Mouse (Mus musculus): ENCODE results near the gene Trim41. TPM values are rescaled to one million over a fixed set of nuclear protein-coding genes. Genes with fewer than 3 reads are reported as not detected.

The Trim41 gene
- total and polyA plus RNA-seq, 2 experiments from 2014 or later = 5.5 to 43.3 TPM

DNA sequence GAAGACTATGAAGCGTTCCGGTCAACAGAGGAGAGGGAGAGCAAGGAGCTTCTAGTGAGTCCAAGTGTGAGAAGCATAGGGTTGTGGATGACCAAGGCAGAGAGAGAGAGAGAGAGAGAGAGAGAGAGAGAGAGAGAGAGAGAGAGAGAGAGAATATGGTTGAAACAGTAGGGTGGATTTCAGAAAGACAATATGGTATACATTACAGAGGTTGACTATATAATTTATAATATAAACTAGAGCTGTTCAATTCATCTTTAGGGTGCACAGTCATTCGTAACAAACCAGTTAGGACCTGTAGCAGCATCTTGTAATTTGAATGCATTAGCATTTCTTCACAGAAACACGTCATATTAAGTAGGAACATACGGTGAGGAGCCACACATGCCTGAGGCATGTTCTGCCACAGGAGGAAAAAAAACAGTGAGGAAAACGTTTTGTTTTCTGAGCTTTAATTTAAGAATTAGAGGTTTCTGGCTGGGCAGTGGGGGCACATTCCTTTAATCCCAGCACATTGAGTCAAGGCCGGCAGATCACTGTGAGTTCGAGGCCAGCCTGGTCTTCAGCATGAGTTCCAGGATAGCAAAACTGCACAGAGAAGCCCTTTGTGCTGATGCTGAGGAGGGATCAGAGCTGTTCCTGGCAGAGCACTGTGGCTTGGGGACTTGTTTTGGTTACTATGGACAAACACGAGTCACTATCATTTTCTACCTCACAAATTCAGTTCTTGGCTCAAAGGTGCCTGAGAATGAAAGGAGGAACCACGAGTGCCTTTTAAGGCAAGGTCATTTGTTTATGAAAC, 21.9 kb upstream of the Trim41 start:
- Histone ChIP-seq H3K4me2 (ENCODE audit: low read depth, low read length) (peak overlapping the region; percentile 95), H3K36me3 (ENCODE audit: insufficient read depth, low read length) (no peaks in the 10 kb centered on the region), H3K4me3 (ENCODE audit: low read length) (no peak overlapping the region), H3K9me3 (ENCODE audit: low read length) (no peaks in the 10 kb centered on the region), H3K27ac (no peak overlapping the region), H3K9ac (replicated peaks; ENCODE audit: low read length) (no peak overlapping the region), H3K4me1 (ENCODE audit: insufficient read depth, low read length) (peaks cover 5% of the 10 kb centered on the region; the same call in 1 of the 2 replicates), H3K27me3 (ENCODE audit: insufficient read depth, low read length) (no peaks in the 10 kb centered on the region; the same call in 1 of the 2 replicates)
- WGBS = 70% methylated on average over 10 of the region's 10 CpGs
- TF ChIP-seq CTCF (IDR thresholded peaks at IDR 0.05; ENCODE audit: low read depth) = no peak
- ATAC-seq = no peak
- DNase-seq (ENCODE audit: low spot score) = no peak

- Histone ChIP-seq H3K9me3 (ENCODE audit: low read length) (no peaks in the 10 kb centered on the region), H3K27me3 (ENCODE audit: insufficient read depth, low read length) (no peaks in the 10 kb centered on the region; the same call in 1 of the 2 replicates), H3K36me3 (ENCODE audit: insufficient read depth, low read length) (no peaks in the 10 kb centered on the region), H3K4me2 (ENCODE audit: low read depth, low read length) (peak overlapping the region; percentile 95), H3K9ac (replicated peaks; ENCODE audit: low read length) (peak overlapping the region; percentile 83), H3K4me1 (ENCODE audit: insufficient read depth, low read length) (peaks cover 5% of the 10 kb centered on the region; the same call in 1 of the 2 replicates), H3K4me3 (ENCODE audit: low read length) (peak overlapping the region; percentile 89), H3K27ac (peak overlapping the region; percentile 75)
- 3% methylated on average over 16 of the region's 16 CpGs for WGBS
- DNase-seq (ENCODE audit: low spot score) = peak; percentile 44
- no peak for TF ChIP-seq CTCF (IDR thresholded peaks at IDR 0.05; ENCODE audit: low read depth)
- peak; percentile 42 for ATAC-seq
Observed at GRCm38 (mm10) chr11:48838181-48838797, 21.1 kb upstream of the Trim41 start.

GRCm38 (mm10) chr11:48837310-48838180, 20.4 kb upstream of the Trim41 start:
- DNase-seq (ENCODE audit: low spot score) (peak; percentile 58), ATAC-seq (peak; percentile 53)
- TF ChIP-seq CTCF (IDR thresholded peaks at IDR 0.05; ENCODE audit: low read depth) = no peak
- Histone ChIP-seq H3K4me2 (ENCODE audit: low read depth, low read length) (peak overlapping the region; percentile 95), H3K4me1 (ENCODE audit: insufficient read depth, low read length) (peaks cover 5% of the 10 kb centered on the region; the same call in 1 of the 2 replicates), H3K9me3 (ENCODE audit: low read length) (no peaks in the 10 kb centered on the region), H3K4me3 (ENCODE audit: low read length) (peak overlapping the region; percentile 89), H3K27ac (peak overlapping the region; percentile 75), H3K36me3 (ENCODE audit: insufficient read depth, low read length) (no peaks in the 10 kb centered on the region), H3K27me3 (ENCODE audit: insufficient read depth, low read length) (no peaks in the 10 kb centered on the region; the same call in 1 of the 2 replicates), H3K9ac (replicated peaks; ENCODE audit: low read length) (peak overlapping the region; percentile 83)
- under 1% methylated on average over 76 of the region's 77 CpGs for WGBS

DNA sequence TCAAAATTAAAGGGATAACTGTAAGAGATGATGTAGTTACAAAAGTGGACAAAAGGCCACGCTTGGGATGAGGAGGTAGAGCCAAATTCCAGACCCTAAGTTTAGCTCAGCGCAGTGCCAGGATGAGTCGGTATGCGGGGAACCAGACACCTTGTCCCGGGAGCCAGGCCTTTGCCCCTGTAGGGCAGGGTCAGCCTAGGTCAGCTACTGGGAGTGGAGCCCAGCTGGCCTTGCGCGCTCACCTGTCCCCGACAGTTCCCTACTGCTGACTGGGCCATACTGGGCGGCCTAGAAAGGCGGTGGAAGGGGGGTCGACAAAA, 19.8 kb upstream of the Trim41 start:
- no peaks in the 10 kb centered on the region for H3K27me3 ChIP-seq (ENCODE audit: insufficient read depth, low read length)
- peak overlapping the region; percentile 89 for H3K4me3 ChIP-seq (ENCODE audit: low read length)
- no peak for TF ChIP-seq CTCF (IDR thresholded peaks at IDR 0.05; ENCODE audit: low read depth)
- 13% methylated on average over 11 of the region's 11 CpGs for WGBS
- DNase-seq (ENCODE audit: low spot score) (no peak), ATAC-seq (no peak)
- H3K4me1 ChIP-seq (ENCODE audit: insufficient read depth, low read length) = peaks cover 5% of the 10 kb centered on the region; the same call in 1 of the 2 replicates
- H3K36me3 ChIP-seq (ENCODE audit: insufficient read depth, low read length) = no peaks in the 10 kb centered on the region
- peak overlapping the region; percentile 95 for H3K4me2 ChIP-seq (ENCODE audit: low read depth, low read length)
- peak overlapping the region; percentile 75; the same call in 1 of the 2 replicates for H3K27ac ChIP-seq
- H3K9ac ChIP-seq (replicated peaks; ENCODE audit: low read length) = peak overlapping the region; percentile 83
- no peaks in the 10 kb centered on the region for H3K9me3 ChIP-seq (ENCODE audit: low read length)

GRCm38 (mm10) chr11:48835923-48836322, 18.8 kb upstream of the Trim41 start:
- Histone ChIP-seq H3K4me1 (ENCODE audit: insufficient read depth, low read length) (peaks cover 5% of the 10 kb centered on the region; the same call in 1 of the 2 replicates), H3K36me3 (ENCODE audit: insufficient read depth, low read length) (no peaks in the 10 kb centered on the region), H3K27ac (no peak overlapping the region), H3K27me3 (ENCODE audit: insufficient read depth, low read length) (no peaks in the 10 kb centered on the region), H3K4me3 (ENCODE audit: low read length) (no peak overlapping the region), H3K9me3 (ENCODE audit: low read length) (no peaks in the 10 kb centered on the region), H3K4me2 (ENCODE audit: low read depth, low read length) (no peak overlapping the region), H3K9ac (replicated peaks; ENCODE audit: low read length) (no peak overlapping the region)
- no peak for DNase-seq (ENCODE audit: low spot score)
- 77% methylated on average over 6 of the region's 6 CpGs for WGBS
- no peak for ATAC-seq
- TF ChIP-seq CTCF (IDR thresholded peaks at IDR 0.05; ENCODE audit: low read depth) = no peak

Measured in hindbrain, postnatal 0 days (tissue).